Mouse (Mus musculus): ENCODE measurements around the gene Frmd4b. TPM values are rescaled to one million over a fixed set of nuclear protein-coding genes. Genes with fewer than 3 reads are reported as not detected.

The Frmd4b gene
- polyA plus RNA-seq, 1 experiment from 2014 or later: 12.1 TPM

GRCm38 (mm10) chr6:97519553-97519952 is 97.8 kb downstream of the Frmd4b start:
- 84% methylated on average over 10 of the region's 10 CpGs for WGBS

GRCm38 (mm10) chr6:97518467-97518866 is 98.9 kb downstream of the Frmd4b start:
- no peak overlapping the region for H3K9ac ChIP-seq
- ATAC-seq (replicated peaks; ENCODE audit: insufficient number of reproducible peaks, insufficient read depth, low FRiP score, low read depth): peak; percentile 36; the same call in 1 of the 2 replicates
- H3K9me3 ChIP-seq (replicated peaks): no peaks in the 10 kb centered on the region
- no peak overlapping the region for H3K4me3 ChIP-seq
- no peak overlapping the region for H3K27ac ChIP-seq
- H3K27me3 ChIP-seq: no peaks in the 10 kb centered on the region
- H3K4me1 ChIP-seq (replicated peaks): peaks cover 16% of the 10 kb centered on the region
- 5% methylated on average over 2 of the region's 2 CpGs for WGBS
- H3K36me3 ChIP-seq: no peaks in the 10 kb centered on the region
- no peak overlapping the region for H3K4me2 ChIP-seq

More at GRCm38 (mm10) chr6:97519553-97519952, 97.8 kb downstream of the Frmd4b start:
- Histone ChIP-seq H3K27me3 (no peaks in the 10 kb centered on the region; the same call in 1 of the 2 replicates), H3K9ac (no peak overlapping the region), H3K9me3 (replicated peaks) (no peaks in the 10 kb centered on the region), H3K4me3 (no peak overlapping the region), H3K27ac (no peak overlapping the region), H3K4me1 (replicated peaks) (peaks cover 16% of the 10 kb centered on the region), H3K4me2 (no peak overlapping the region), H3K36me3 (no peaks in the 10 kb centered on the region)
- no peak for ATAC-seq (replicated peaks; ENCODE audit: insufficient number of reproducible peaks, insufficient read depth, low FRiP score, low read depth)

GRCm38 (mm10) chr6:97517616-97518235 is 99.6 kb downstream of the Frmd4b start:
- no peak for ATAC-seq (replicated peaks; ENCODE audit: insufficient number of reproducible peaks, insufficient read depth, low FRiP score, low read depth)
- no peaks in the 10 kb centered on the region for H3K36me3 ChIP-seq
- no peaks in the 10 kb centered on the region for H3K27me3 ChIP-seq
- H3K9me3 ChIP-seq (replicated peaks): no peaks in the 10 kb centered on the region
- H3K27ac ChIP-seq: 0 out of 2 replicates have a peak overlapping the region, but pooled peaks have one; percentile 9
- no peak overlapping the region for H3K4me2 ChIP-seq
- WGBS: 46% methylated on average over 12 of the region's 12 CpGs
- H3K4me3 ChIP-seq: no peak overlapping the region
- peaks cover 14% of the 10 kb centered on the region for H3K4me1 ChIP-seq (replicated peaks)
- H3K9ac ChIP-seq: no peak overlapping the region

- Histone ChIP-seq H3K27ac (no peak overlapping the region), H3K9ac (no peak overlapping the region), H3K4me3 (no peak overlapping the region), H3K9me3 (replicated peaks) (no peaks in the 10 kb centered on the region), H3K36me3 (no peaks in the 10 kb centered on the region), H3K4me1 (replicated peaks) (peaks cover 14% of the 10 kb centered on the region), H3K4me2 (no peak overlapping the region), H3K27me3 (no peaks in the 10 kb centered on the region)
- ATAC-seq (replicated peaks; ENCODE audit: insufficient number of reproducible peaks, insufficient read depth, low FRiP score, low read depth): no peak
- WGBS: 89% methylated on average over 5 of the region's 5 CpGs
Measured at GRCm38 (mm10) chr6:97516941-97517340, 100.4 kb downstream of the Frmd4b start.

GRCm38 (mm10) chr6:97510771-97511170 is 106.6 kb downstream of the Frmd4b start:
- H3K36me3 ChIP-seq: no peaks in the 10 kb centered on the region
- 44% methylated on average over 8 of the region's 8 CpGs for WGBS
- H3K27ac ChIP-seq: no peak overlapping the region

GRCm38 (mm10) chr6:97509434-97509833 is 107.9 kb downstream of the Frmd4b start:
- no peaks in the 10 kb centered on the region for H3K9me3 ChIP-seq (replicated peaks)
- H3K36me3 ChIP-seq: no peaks in the 10 kb centered on the region
- peaks cover 3% of the 10 kb centered on the region; the same call in 1 of the 2 replicates for H3K27me3 ChIP-seq
- 82% methylated on average over 10 of the region's 10 CpGs for whole genome bisulfite sequencing
- no peak overlapping the region for H3K9ac ChIP-seq
- no peak overlapping the region for H3K4me3 ChIP-seq
- no peak overlapping the region for H3K27ac ChIP-seq
- H3K4me1 ChIP-seq (replicated peaks): peaks cover 12% of the 10 kb centered on the region
- H3K4me2 ChIP-seq: no peak overlapping the region
- no peak for ATAC-seq (replicated peaks; ENCODE audit: insufficient number of reproducible peaks, insufficient read depth, low FRiP score, low read depth)

More at GRCm38 (mm10) chr6:97510771-97511170, 106.6 kb downstream of the Frmd4b start:
- Histone ChIP-seq H3K9me3 (replicated peaks) (no peaks in the 10 kb centered on the region), H3K4me1 (replicated peaks) (peaks cover 12% of the 10 kb centered on the region), H3K4me3 (no peak overlapping the region), H3K4me2 (no peak overlapping the region), H3K27me3 (peaks cover 3% of the 10 kb centered on the region; the same call in 1 of the 2 replicates), H3K9ac (no peak overlapping the region)
- ATAC-seq (replicated peaks; ENCODE audit: insufficient number of reproducible peaks, insufficient read depth, low FRiP score, low read depth): no peak

GRCm38 (mm10) chr6:97508480-97508879 is 108.9 kb downstream of the Frmd4b start:
- Histone ChIP-seq H3K4me3 (no peak overlapping the region), H3K36me3 (no peaks in the 10 kb centered on the region), H3K9me3 (replicated peaks) (no peaks in the 10 kb centered on the region), H3K27ac (no peak overlapping the region), H3K27me3 (peaks cover 3% of the 10 kb centered on the region; the same call in 1 of the 2 replicates), H3K4me1 (replicated peaks) (peaks cover 12% of the 10 kb centered on the region), H3K4me2 (no peak overlapping the region), H3K9ac (no peak overlapping the region)
- no peak for ATAC-seq (replicated peaks; ENCODE audit: insufficient number of reproducible peaks, insufficient read depth, low FRiP score, low read depth)
- 66% methylated on average over 6 of the region's 6 CpGs for WGBS

- 83% methylated on average over 3 of the region's 3 CpGs for WGBS
Measured at GRCm38 (mm10) chr6:97507893-97508292, 109.4 kb downstream of the Frmd4b start.

GRCm38 (mm10) chr6:97506141-97506650 is 111.1 kb downstream of the Frmd4b start:
- H3K4me1 ChIP-seq (replicated peaks): peaks cover 12% of the 10 kb centered on the region
- no peaks in the 10 kb centered on the region for H3K9me3 ChIP-seq (replicated peaks)
- peak; percentile 81 for ATAC-seq (replicated peaks; ENCODE audit: insufficient number of reproducible peaks, insufficient read depth, low FRiP score, low read depth)
- peak overlapping the region; percentile 39 for H3K4me2 ChIP-seq
- peaks cover 3% of the 10 kb centered on the region; the same call in 1 of the 2 replicates for H3K27me3 ChIP-seq
- WGBS: 12% methylated on average over 15 of the region's 15 CpGs
- no peak overlapping the region for H3K9ac ChIP-seq
- H3K4me3 ChIP-seq: no peak overlapping the region
- no peaks in the 10 kb centered on the region for H3K36me3 ChIP-seq
- H3K27ac ChIP-seq: peak overlapping the region; percentile 16; the same call in 1 of the 2 replicates

More at GRCm38 (mm10) chr6:97507893-97508292, 109.4 kb downstream of the Frmd4b start:
- Histone ChIP-seq H3K36me3 (no peaks in the 10 kb centered on the region), H3K4me2 (no peak overlapping the region), H3K9me3 (replicated peaks) (no peaks in the 10 kb centered on the region), H3K27ac (no peak overlapping the region), H3K4me1 (replicated peaks) (peaks cover 12% of the 10 kb centered on the region), H3K27me3 (peaks cover 3% of the 10 kb centered on the region; the same call in 1 of the 2 replicates), H3K4me3 (no peak overlapping the region), H3K9ac (no peak overlapping the region)
- no peak for ATAC-seq (replicated peaks; ENCODE audit: insufficient number of reproducible peaks, insufficient read depth, low FRiP score, low read depth)

DNA sequence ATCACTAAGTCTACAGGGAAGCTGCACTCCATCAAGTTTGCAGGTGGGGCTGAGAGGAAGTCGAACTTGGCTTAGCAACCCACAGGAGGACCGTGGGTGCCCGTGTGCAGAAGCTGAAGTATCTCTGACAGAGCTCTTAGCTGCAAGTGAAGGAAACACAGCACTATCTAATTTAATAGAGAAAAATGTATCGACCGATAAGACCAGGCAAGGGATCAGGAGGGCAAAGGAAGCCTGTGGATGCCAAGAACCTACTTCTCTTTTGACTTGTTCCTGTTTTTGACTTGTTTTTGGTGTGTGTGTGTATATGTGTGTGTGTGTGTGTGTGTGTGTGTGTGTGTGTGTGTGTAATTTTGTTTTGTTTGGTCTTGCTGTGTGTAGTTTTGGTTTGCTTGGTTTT is 112.7 kb downstream of the Frmd4b start:
- WGBS: 56% methylated on average over 5 of the region's 5 CpGs
- Histone ChIP-seq H3K9ac (no peak overlapping the region), H3K27ac (no peak overlapping the region), H3K9me3 (replicated peaks) (no peaks in the 10 kb centered on the region), H3K36me3 (no peaks in the 10 kb centered on the region), H3K4me1 (replicated peaks) (peaks cover 12% of the 10 kb centered on the region), H3K27me3 (no peaks in the 10 kb centered on the region), H3K4me3 (no peak overlapping the region), H3K4me2 (no peak overlapping the region)
- no peak for ATAC-seq (replicated peaks; ENCODE audit: insufficient number of reproducible peaks, insufficient read depth, low FRiP score, low read depth)

DNA sequence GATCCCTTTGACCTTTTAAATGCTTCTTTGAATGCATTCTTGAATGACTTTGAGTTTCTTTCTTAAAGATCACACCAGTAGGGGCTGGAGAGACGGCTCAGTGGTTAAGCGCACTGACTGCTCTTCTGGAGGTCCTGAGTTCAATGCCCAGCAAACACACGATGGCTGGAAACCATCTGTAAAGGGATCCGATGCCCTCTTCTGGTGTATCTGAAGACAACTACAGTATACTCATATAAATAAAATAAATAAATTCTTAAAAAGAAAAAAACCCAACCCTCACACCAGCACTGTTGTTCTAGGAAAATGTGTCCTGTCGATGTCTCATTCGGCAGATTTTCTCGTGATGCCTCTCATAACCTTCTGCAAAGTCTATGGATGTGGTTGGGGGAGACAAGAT is 116.3 kb downstream of the Frmd4b start:
- ATAC-seq (replicated peaks; ENCODE audit: insufficient number of reproducible peaks, insufficient read depth, low FRiP score, low read depth): no peak
- Histone ChIP-seq H3K4me2 (no peak overlapping the region), H3K9me3 (replicated peaks) (no peaks in the 10 kb centered on the region), H3K27me3 (no peaks in the 10 kb centered on the region), H3K36me3 (no peaks in the 10 kb centered on the region), H3K4me1 (replicated peaks) (peaks cover 3% of the 10 kb centered on the region), H3K4me3 (no peak overlapping the region), H3K27ac (no peak overlapping the region), H3K9ac (no peak overlapping the region)
- WGBS: 84% methylated on average over 7 of the region's 7 CpGs

GRCm38 (mm10) chr6:97500246-97500645 is 117.1 kb downstream of the Frmd4b start:
- Histone ChIP-seq H3K27me3 (no peaks in the 10 kb centered on the region), H3K4me3 (no peak overlapping the region), H3K36me3 (no peaks in the 10 kb centered on the region), H3K4me1 (replicated peaks) (no peaks in the 10 kb centered on the region), H3K27ac (no peak overlapping the region), H3K4me2 (no peak overlapping the region), H3K9ac (no peak overlapping the region), H3K9me3 (replicated peaks) (no peaks in the 10 kb centered on the region)
- WGBS: 45% methylated on average over 6 of the region's 6 CpGs
- no peak for ATAC-seq (replicated peaks; ENCODE audit: insufficient number of reproducible peaks, insufficient read depth, low FRiP score, low read depth)
